Mouse (Mus musculus) CH12.LX (cell line): ENCODE data around the gene Sorcs3. TPM values are rescaled to one million over a fixed set of nuclear protein-coding genes. Genes with fewer than 3 reads are reported as not detected.

Experiments used
- DNase-seq: peaks from one replicate; pipeline ENCODE4 v3.0.0-alpha.2; 2013; ENCODE audit errors: extremely low read depth
- H3K27ac ChIP-seq: 2 replicates; pipeline ENCODE4 v1.5.1; 2012; ENCODE audit warnings: low read depth, mild to moderate bottlenecking, control low read depth, moderate library complexity; ENCODE audit not compliant: insufficient read depth
- H3K27me3 ChIP-seq: replicated peaks from 2 replicates; pipeline ENCODE3; 2012; ENCODE audit warnings: inconsistent platforms
- H3K36me3 ChIP-seq, 2 experiments: replicated peaks in 1 of 2; 2 replicates each; pipeline versions ENCODE3 to v1.6.1; 2012; ENCODE audit warnings: inconsistent platforms in 1 of 2, low read length in 1 of 2, mild to moderate bottlenecking in 1 of 2, mixed read lengths in 1 of 2, moderate library complexity in 1 of 2; ENCODE audit not compliant: control insufficient read depth in 1 of 2, insufficient read depth in 1 of 2
- H3K4me1 ChIP-seq, 2 experiments: 2 replicates each; pipeline ENCODE4 v1.6.1; 2012; ENCODE audit warnings: inconsistent platforms in 1 of 2, moderate library complexity in 1 of 2; ENCODE audit not compliant: insufficient read depth in 2 of 2, control insufficient read depth in 1 of 2
- H3K4me2 ChIP-seq: 2 replicates; pipeline ENCODE4 v1.6.1; 2012; ENCODE audit warnings: low read depth, mild to moderate bottlenecking, control low read depth; ENCODE audit not compliant: poor library complexity, insufficient read depth, severe bottlenecking
- H3K4me3 ChIP-seq, 3 experiments: fragments of 150-350 bp in 1 of 3; sonication (generic) in 1 of 3; replicated peaks in 1 of 3; 2 replicates each; pipeline versions ENCODE3 to v1.5.1; 2011 to 2012; ENCODE audit warnings: low read depth in 2 of 3, low read length in 2 of 3, mild to moderate bottlenecking in 2 of 3, moderate library complexity in 2 of 3, control low read depth in 1 of 3, improper control_type of control experiment in 1 of 3, inconsistent platforms in 1 of 3, mixed read lengths in 1 of 3; ENCODE audit not compliant: poor library complexity in 1 of 3
- H3K79me2 ChIP-seq: replicated peaks from 2 replicates; pipeline ENCODE4 v1.6.1; 2012; ENCODE audit warnings: mild to moderate bottlenecking, moderate library complexity; ENCODE audit not compliant: control insufficient read depth, poor library complexity, insufficient read depth, severe bottlenecking; ENCODE audit errors: extremely low read depth
- H3K9ac ChIP-seq: 2 replicates; pipeline ENCODE4 v1.6.1; 2012; ENCODE audit warnings: low read depth, mild to moderate bottlenecking, control low read depth, moderate library complexity; ENCODE audit not compliant: insufficient read depth
- H3K9me3 ChIP-seq: replicated peaks from 2 replicates; pipeline ENCODE3; 2012; ENCODE audit warnings: low read length, inconsistent platforms, mixed read lengths
- CHD2 ChIP-seq: IDR thresholded peaks from 2 replicates; pipeline ENCODE4 v1.6.1; 2011; ENCODE audit warnings: low read length, improper control_type of control experiment
- CTCF ChIP-seq, 2 experiments: IDR thresholded peaks in 1 of 2; conservative IDR thresholded peaks in 1 of 2; 2 replicates each; pipeline ENCODE4 v1.5.1; 2011 to 2012; ENCODE audit warnings: low read depth in 2 of 2, low read length in 2 of 2, improper control_type of control experiment in 1 of 2, inconsistent platforms in 1 of 2, mild to moderate bottlenecking in 1 of 2, moderate library complexity in 1 of 2
- ETS1 ChIP-seq: conservative IDR thresholded peaks from 2 replicates; pipeline ENCODE4 v1.6.1; 2012; ENCODE audit warnings: low read depth, mild to moderate bottlenecking, inconsistent platforms, low read length, improper control_type of control experiment, moderate library complexity
- GABPA ChIP-seq: IDR thresholded peaks from 2 replicates; pipeline ENCODE4 v1.6.1; 2012; ENCODE audit warnings: low read depth, low read length, improper control_type of control experiment, inconsistent platforms; ENCODE audit not compliant: insufficient replicate concordance
- HCFC1 ChIP-seq: IDR thresholded peaks from 2 replicates; pipeline ENCODE4 v1.6.1; 2012; ENCODE audit warnings: low read depth, mild to moderate bottlenecking, inconsistent platforms, low read length, improper control_type of control experiment
- JUN ChIP-seq: IDR thresholded peaks from 2 replicates; pipeline ENCODE4 v1.6.1; 2011; ENCODE audit warnings: low read depth, mild to moderate bottlenecking, low read length, improper control_type of control experiment, moderate library complexity; ENCODE audit not compliant: insufficient read depth
- KAT2A ChIP-seq: IDR thresholded peaks from 2 replicates; pipeline ENCODE4 v1.6.1; 2012; ENCODE audit warnings: low read length, improper control_type of control experiment, inconsistent platforms; ENCODE audit not compliant: insufficient replicate concordance
- MAFK ChIP-seq: IDR thresholded peaks from 2 replicates; pipeline ENCODE4 v1.6.1; 2011; ENCODE audit warnings: low read length, improper control_type of control experiment; ENCODE audit not compliant: insufficient replicate concordance
- NELFE ChIP-seq: IDR thresholded peaks from 2 replicates; pipeline ENCODE4 v1.6.1; 2011; ENCODE audit warnings: low read depth, low read length, improper control_type of control experiment
- PAX5 ChIP-seq: IDR thresholded peaks from 2 replicates; pipeline ENCODE4 v1.6.1; 2012; ENCODE audit warnings: low read length, inconsistent platforms, mixed read lengths
- POLR2A ChIP-seq: IDR thresholded peaks from 2 replicates; pipeline ENCODE4 v1.6.1; 2011; ENCODE audit warnings: low read depth, mild to moderate bottlenecking, improper control_type of control experiment, low read length
- POLR2AphosphoS2 ChIP-seq: IDR thresholded peaks from 2 replicates; pipeline ENCODE4 v1.6.1; 2011; ENCODE audit warnings: low read depth, low read length, improper control_type of control experiment
- SMC3 ChIP-seq: IDR thresholded peaks from 2 replicates; pipeline ENCODE4 v1.6.1; 2011; ENCODE audit warnings: low read depth, low read length, improper control_type of control experiment
- TBP ChIP-seq: conservative IDR thresholded peaks from 2 replicates; pipeline ENCODE4 v1.6.1; 2011; ENCODE audit warnings: low read depth, low read length, improper control_type of control experiment
- TCF12 ChIP-seq: IDR thresholded peaks from 2 replicates; pipeline ENCODE4 v1.6.1; 2014; ENCODE audit warnings: low read depth, mild to moderate bottlenecking, inconsistent platforms, low read length, improper control_type of control experiment
- USF2 ChIP-seq: conservative IDR thresholded peaks from 2 replicates; pipeline ENCODE4 v1.6.1; 2011; ENCODE audit warnings: low read depth, low read length, improper control_type of control experiment
- ZMIZ1 ChIP-seq: IDR thresholded peaks from 2 replicates; pipeline ENCODE4 v1.6.1; 2012; ENCODE audit warnings: low read depth, mild to moderate bottlenecking, inconsistent platforms, low read length, improper control_type of control experiment
- ZNF384 ChIP-seq: IDR thresholded peaks from 2 replicates; pipeline ENCODE4 v1.6.1; 2012; ENCODE audit warnings: low read depth, low read length, improper control_type of control experiment, inconsistent platforms
- dilution Hi-C: fragments of 300-500 bp; cut with MboI; formaldehyde crosslinking; loops from 2 replicates; pipeline ENCODE4 v1.14.3; 2020; ENCODE audit warnings: low sequenced_read_pairs; ENCODE audit not compliant: extremely low pct_unique_long_range_greater_than_20kb, extremely low pct_ligation_motif_present
- in situ Hi-C: fragments of 300-500 bp; cut with MboI; formaldehyde crosslinking; loops from 3 replicates; pipeline ENCODE4 v1.14.3; 2019; ENCODE audit warnings: low sequenced_read_pairs, low pct_ligation_motif_present, low pct_unique_long_range_greater_than_20kb, mixed read lengths
- polyA plus RNA-seq: library from polyadenylated mRNA; unstranded; fragments of >175 nt; gene quantifications from 2 replicates; pipeline ENCODE4 v1.2.1, GENCODE M21; 2012; ENCODE audit warnings: low read depth; ENCODE audit not compliant: insufficient read length
- total RNA-seq, 2 experiments: library from RNA; depleted of rRNA; stranded (reverse); fragments of 300-350 nt in 1 of 2; fragments of >200 nt in 1 of 2; gene quantifications; 2 replicates each; pipeline ENCODE4 v1.2.3; 2012 to 2014

The Sorcs3 gene
- total and polyA plus RNA-seq, 3 experiments = not detected

DNA sequence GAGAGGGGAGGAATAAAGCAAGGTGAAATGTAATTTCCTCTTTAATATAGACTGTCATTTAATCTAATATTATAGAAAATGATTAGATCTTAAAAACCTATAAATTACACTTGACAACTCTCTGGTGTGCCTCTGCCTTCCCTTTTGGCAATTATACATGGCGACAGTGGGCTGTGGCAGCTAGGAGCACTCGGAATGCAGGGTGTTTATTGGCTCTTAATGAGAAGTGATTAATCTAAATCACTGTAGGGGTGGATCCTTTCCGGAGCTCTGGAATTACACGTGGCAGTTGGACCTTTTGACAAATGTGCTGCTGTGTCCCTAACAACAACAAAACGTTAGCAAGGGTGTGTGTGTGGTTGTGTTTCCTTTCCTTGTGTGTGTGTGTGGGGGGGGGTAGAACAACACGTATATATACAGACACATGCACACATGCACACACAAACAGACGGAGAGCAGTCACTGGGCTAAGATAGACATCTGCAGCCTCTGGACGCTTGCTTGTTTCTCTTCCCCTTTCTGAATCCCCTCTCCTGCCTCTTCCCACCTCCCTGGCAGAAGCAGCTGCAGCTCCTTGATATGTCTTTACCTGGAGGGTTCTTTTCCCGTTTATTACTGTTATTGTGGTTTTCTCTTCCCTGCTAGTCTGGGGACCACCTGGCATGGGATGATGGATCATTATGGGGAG is 318.8 kb downstream of the Sorcs3 start:
- Histone ChIP-seq H3K9me3 (peaks cover 72% of the 10 kb centered on the region), H3K27ac (no peak overlapping the region), H3K4me3 (no peak overlapping the region), H3K4me2 (no peak overlapping the region), H3K79me2 (no peaks in the 10 kb centered on the region), H3K27me3 (no peaks in the 10 kb centered on the region), H3K9ac (no peak overlapping the region), H3K4me1 (no peaks in the 10 kb centered on the region), H3K36me3 (no peaks in the 10 kb centered on the region)
- in situ Hi-C loops (no loop called here), dilution Hi-C loops (no loop called here)
- no peak for DNase-seq
- TF ChIP-seq POLR2AphosphoS2 (no peak), KAT2A (no peak), ZNF384 (no peak), NELFE (no peak), MAFK (no peak), JUN (no peak), ZMIZ1 (no peak), TBP (no peak), ETS1 (no peak), POLR2A (no peak), GABPA (no peak), CHD2 (no peak), SMC3 (no peak), PAX5 (no peak), CTCF (conservative IDR thresholded peaks at IDR 0.05 in 1 of 2, IDR thresholded peaks at IDR 0.05 in 1 of 2; ENCODE audit: low read depth in 2 of 2, low read length in 2 of 2) (no peak), USF2 (no peak)

DNA sequence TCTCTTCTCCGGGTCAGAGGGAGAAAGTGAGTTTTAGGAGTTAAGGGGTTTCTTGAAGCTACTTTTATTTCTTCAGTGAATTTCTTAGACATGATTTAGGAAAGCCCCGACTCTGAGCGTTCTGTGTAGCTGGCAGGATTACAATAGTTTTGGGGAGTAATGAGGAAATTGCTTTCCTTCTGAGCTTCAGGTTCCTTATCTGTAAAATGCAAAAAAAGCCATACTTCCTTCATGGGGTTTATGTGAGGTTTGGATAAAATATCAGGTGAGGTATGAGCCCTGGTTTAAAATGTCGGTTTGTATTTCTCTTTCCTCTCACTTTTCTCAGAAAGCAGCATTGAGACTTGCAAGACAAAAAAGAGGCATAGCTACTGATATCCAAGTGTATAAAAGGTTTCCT is 327.8 kb downstream of the Sorcs3 start:
- H3K36me3 ChIP-seq = no peaks in the 10 kb centered on the region
- no peak overlapping the region for H3K4me2 ChIP-seq
- in situ Hi-C loops (no loop called here), dilution Hi-C loops (no loop called here)
- H3K9ac ChIP-seq = no peak overlapping the region
- peaks cover 56% of the 10 kb centered on the region for H3K9me3 ChIP-seq
- no peaks in the 10 kb centered on the region for H3K4me1 ChIP-seq
- no peaks in the 10 kb centered on the region for H3K79me2 ChIP-seq
- H3K27ac ChIP-seq = no peak overlapping the region
- H3K27me3 ChIP-seq = no peaks in the 10 kb centered on the region
- no peak overlapping the region for H3K4me3 ChIP-seq
- TF ChIP-seq MAFK (no peak), CTCF (conservative IDR thresholded peaks at IDR 0.05 in 1 of 2, IDR thresholded peaks at IDR 0.05 in 1 of 2; ENCODE audit: low read depth in 2 of 2, low read length in 2 of 2) (no peak), TCF12 (no peak), HCFC1 (no peak), CHD2 (no peak)
- DNase-seq = no peak
